In the genomic region with DNA sequence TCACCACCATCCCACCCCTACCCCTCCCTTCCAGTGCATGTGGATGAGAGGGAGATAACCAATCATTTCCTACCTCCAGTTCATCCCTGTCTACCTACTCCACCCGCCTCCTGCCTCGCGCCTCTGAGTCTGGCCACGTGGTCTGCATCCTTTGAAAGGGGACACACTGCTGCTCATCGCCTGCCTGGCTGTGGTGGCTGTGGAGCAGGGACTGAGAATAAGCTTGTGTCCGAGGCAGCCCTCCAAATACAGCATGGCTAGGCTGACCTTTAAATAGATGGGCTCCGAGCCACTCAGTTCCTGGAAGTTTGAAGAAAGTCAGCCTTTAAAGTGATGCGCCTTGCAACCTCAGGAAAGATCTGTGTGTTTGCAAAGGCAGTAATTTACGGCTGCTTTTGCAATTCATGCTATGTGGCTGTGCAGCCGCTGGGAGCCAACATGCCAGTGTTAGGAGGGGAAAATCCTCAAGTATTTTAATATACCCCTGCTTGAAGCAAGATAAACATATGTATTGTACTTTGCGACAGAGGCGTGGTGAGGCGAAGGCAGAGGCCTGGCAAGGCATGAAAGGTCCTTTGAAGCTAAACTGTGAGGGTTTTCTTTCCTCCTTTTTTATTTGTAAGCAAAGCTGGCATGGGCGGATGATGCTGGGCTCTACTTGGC, we compare ENCODE assay signal across 8 mouse cellular contexts.
DNase-seq lines count a peak whose midpoint lies in the region; ATAC-seq and TF ChIP-seq lines count a peak whose summit lies in the region.

No protein-coding gene starts in this region.

- ATAC-seq in hindbrain, embryonic 13.5 days (ENCODE audit: low FRiP score) = 0 out of 2 replicates have a peak, but pooled peaks have one; percentile 36
- no peak for ATAC-seq in hindbrain, embryonic 11.5 days (ENCODE audit: low FRiP score)
- ATAC-seq in liver, embryonic 12.5 days = peak; percentile 55
- no peak for ATAC-seq in activated CD4-positive, CD25-positive, alpha-beta regulatory T cell, adult 4 months

- no peak for TF ChIP-seq EP300 in CH12.LX (IDR thresholded peaks at IDR 0.05; ENCODE audit: low read length)

- H3K36me3 ChIP-seq in hindbrain, embryonic 13.5 days = no peaks in the 10 kb centered on the region
- H3K36me3 ChIP-seq in hindbrain, embryonic 11.5 days (ENCODE audit: control insufficient read depth, insufficient read depth, low read length) = no peaks in the 10 kb centered on the region
- peaks cover 66 to 97% of the 10 kb centered on the region in 2 experiments for H3K36me3 ChIP-seq in CH12.LX (replicated peaks in 1 of 2; ENCODE audit: control insufficient read depth in 1 of 2, insufficient read depth in 1 of 2, low read length in 1 of 2)
- peaks cover 15% of the 10 kb centered on the region; the same call in 1 of the 2 replicates for H3K36me3 ChIP-seq in liver, embryonic 12.5 days

- dilution Hi-C loops in CH12.LX (cut with MboI; ENCODE audit: extremely low pct_ligation_motif_present, extremely low pct_unique_long_range_greater_than_20kb, low sequenced_read_pairs) = no loop called here

- H3K9ac ChIP-seq in hindbrain, embryonic 13.5 days = no peak overlapping the region
- no peak overlapping the region for H3K9ac ChIP-seq in hindbrain, embryonic 11.5 days (ENCODE audit: low read depth, low read length)
- H3K9ac ChIP-seq in CH12.LX (ENCODE audit: insufficient read depth, low read depth) = no peak overlapping the region
- H3K9ac ChIP-seq in liver, embryonic 12.5 days = no peak overlapping the region

- TF ChIP-seq POLR2A in CH12.LX (IDR thresholded peaks at IDR 0.05; ENCODE audit: low read depth, low read length) = no peak
- no peak for TF ChIP-seq POLR2A in embryonic fibroblast, embryonic 13.5 days (IDR thresholded peaks at IDR 0.05; ENCODE audit: low read depth, low read length)
- TF ChIP-seq POLR2A in cerebellum, adult 2 months (IDR thresholded peaks at IDR 0.05; ENCODE audit: borderline replicate concordance, insufficient read depth, low read length) = no peak

- TF ChIP-seq CTCF in CH12.LX (conservative IDR thresholded peaks at IDR 0.05 in 1 of 2, IDR thresholded peaks at IDR 0.05 in 1 of 2; ENCODE audit: low read depth in 2 of 2, low read length in 2 of 2) = no peak
- no peak for TF ChIP-seq CTCF in embryonic fibroblast, embryonic 13.5 days (IDR thresholded peaks at IDR 0.05; ENCODE audit: borderline replicate concordance, insufficient read depth, low read length)
- TF ChIP-seq CTCF in cerebellum, adult 2 months (IDR thresholded peaks at IDR 0.05; ENCODE audit: borderline replicate concordance, insufficient read depth, low read depth, low read length) = no peak

- no peaks in the 10 kb centered on the region for H3K27me3 ChIP-seq in hindbrain, embryonic 13.5 days
- H3K27me3 ChIP-seq in hindbrain, embryonic 11.5 days (ENCODE audit: control insufficient read depth, insufficient read depth, low read length) = no peaks in the 10 kb centered on the region
- H3K27me3 ChIP-seq in CH12.LX (replicated peaks) = no peaks in the 10 kb centered on the region
- H3K27me3 ChIP-seq in liver, embryonic 12.5 days (replicated peaks) = no peaks in the 10 kb centered on the region
- no peaks in the 10 kb centered on the region for H3K27me3 ChIP-seq in cerebellum, adult 2 months (ENCODE audit: control insufficient read depth, insufficient read depth, low read length)

- no peak overlapping the region for H3K4me2 ChIP-seq in hindbrain, embryonic 13.5 days
- H3K4me2 ChIP-seq in hindbrain, embryonic 11.5 days (replicated peaks; ENCODE audit: low read depth, low read length) = no peak overlapping the region
- H3K4me2 ChIP-seq in CH12.LX (ENCODE audit: insufficient read depth, low read depth, poor library complexity, severe bottlenecking) = no peak overlapping the region
- H3K4me2 ChIP-seq in liver, embryonic 12.5 days = no peak overlapping the region

- WGBS in hindbrain, embryonic 13.5 days = 72% methylated on average over 14 of the region's 14 CpGs
- 77% methylated on average over 14 of the region's 14 CpGs for WGBS in hindbrain, embryonic 11.5 days
- WGBS in liver, embryonic 12.5 days (ENCODE audit: insufficient replicate concordance) = 69% methylated on average over 14 of the region's 14 CpGs
- 47% methylated on average over 14 of the region's 14 CpGs for WGBS in cerebellum, adult 2 months

- no peak for DNase-seq in hindbrain, embryonic 11.5 days (ENCODE audit: low spot score)
- DNase-seq in CH12.LX (ENCODE audit: extremely low read depth) = no peak
- DNase-seq in cerebellum, adult 2 months = no peak
- DNase-seq in cerebellum, postnatal 4 days (ENCODE audit: low spot score in 2 of 2) = no peak

- H3K9me3 ChIP-seq in hindbrain, embryonic 13.5 days = no peaks in the 10 kb centered on the region
- no peaks in the 10 kb centered on the region for H3K9me3 ChIP-seq in hindbrain, embryonic 11.5 days (ENCODE audit: control insufficient read depth, low read length)
- no peaks in the 10 kb centered on the region for H3K9me3 ChIP-seq in CH12.LX (replicated peaks; ENCODE audit: low read length)
- no peaks in the 10 kb centered on the region for H3K9me3 ChIP-seq in liver, embryonic 12.5 days (replicated peaks)

- in situ Hi-C loops in CH12.LX (cut with MboI; ENCODE audit: low pct_ligation_motif_present, low pct_unique_long_range_greater_than_20kb, low sequenced_read_pairs) = no loop called here

- H3K27ac ChIP-seq in hindbrain, embryonic 13.5 days = no peak overlapping the region
- H3K27ac ChIP-seq in hindbrain, embryonic 11.5 days (ENCODE audit: low read depth, low read length) = no peak overlapping the region
- H3K27ac ChIP-seq in CH12.LX (ENCODE audit: insufficient read depth, low read depth) = 0 out of 2 replicates have a peak overlapping the region, but pooled peaks have one; percentile 3
- peak overlapping the region; percentile 60 for H3K27ac ChIP-seq in embryonic fibroblast, embryonic 13.5 days (ENCODE audit: insufficient read depth, low read length)
- H3K27ac ChIP-seq in liver, embryonic 12.5 days = no peak overlapping the region
- no peak overlapping the region for H3K27ac ChIP-seq in cerebellum, adult 2 months (ENCODE audit: insufficient read depth, low read length)

- no peak for TF ChIP-seq RAD21 in CH12.LX (IDR thresholded peaks at IDR 0.05; ENCODE audit: low read depth, low read length)

- H3K4me1 ChIP-seq in hindbrain, embryonic 13.5 days (replicated peaks) = peaks cover 8% of the 10 kb centered on the region; the same call in 1 of the 2 replicates
- no peaks in the 10 kb centered on the region for H3K4me1 ChIP-seq in hindbrain, embryonic 11.5 days (replicated peaks; ENCODE audit: control insufficient read depth, insufficient read depth, low read length)
- peaks cover 51 to 97% of the 10 kb centered on the region in 2 experiments for H3K4me1 ChIP-seq in CH12.LX (ENCODE audit: control insufficient read depth in 1 of 2, insufficient read depth in 2 of 2)
- peaks cover 28% of the 10 kb centered on the region for H3K4me1 ChIP-seq in embryonic fibroblast, embryonic 13.5 days (ENCODE audit: control insufficient read depth, insufficient read depth, low read length)
- H3K4me1 ChIP-seq in liver, embryonic 12.5 days = peaks cover 91% of the 10 kb centered on the region
- H3K4me1 ChIP-seq in cerebellum, adult 2 months (ENCODE audit: control insufficient read depth, insufficient read depth, low read length) = no peaks in the 10 kb centered on the region

- H3K79me2 ChIP-seq in CH12.LX (replicated peaks; ENCODE audit: control insufficient read depth, extremely low read depth, insufficient read depth, poor library complexity, severe bottlenecking) = peaks cover 97% of the 10 kb centered on the region

- H3K4me3 ChIP-seq in hindbrain, embryonic 13.5 days = no peak overlapping the region
- no peak overlapping the region for H3K4me3 ChIP-seq in hindbrain, embryonic 11.5 days (ENCODE audit: low read depth, low read length)
- H3K4me3 ChIP-seq in CH12.LX (replicated peaks in 1 of 3; ENCODE audit: low read depth in 2 of 3, low read length in 2 of 3, poor library complexity in 1 of 3) = no peak overlapping the region
- H3K4me3 ChIP-seq in embryonic fibroblast, embryonic 13.5 days (ENCODE audit: insufficient read depth, low read length) = no peak overlapping the region
- H3K4me3 ChIP-seq in liver, embryonic 12.5 days = no peak overlapping the region
- H3K4me3 ChIP-seq in cerebellum, adult 2 months (replicated peaks; ENCODE audit: insufficient read depth, low read depth, low read length) = no peak overlapping the region

TF ChIP-seq in CH12.LX, 34 proteins besides CTCF, POLR2A, EP300 and RAD21:
- no peak for TF ChIP-seq PAX5 (IDR thresholded peaks at IDR 0.05; ENCODE audit: low read length)
- TF ChIP-seq GABPA (IDR thresholded peaks at IDR 0.05; ENCODE audit: insufficient replicate concordance, low read depth, low read length) = no peak
- TF ChIP-seq USF1 (IDR thresholded peaks at IDR 0.05; ENCODE audit: low read depth, low read length) = no peak
- TF ChIP-seq TBP (conservative IDR thresholded peaks at IDR 0.05; ENCODE audit: low read depth, low read length) = no peak

Comparison
In these comparisons a context has a peak if more than half of its experiments do, and no peak if none do; other contexts are left out.
1. ATAC-seq: peak in hindbrain, embryonic 13.5 days (single experiment) and liver, embryonic 12.5 days (single experiment); none in hindbrain, embryonic 11.5 days (single experiment) and activated CD4-positive, CD25-positive, alpha-beta regulatory T cell, adult 4 months (single experiment).
2. H3K27ac ChIP-seq: peak in CH12.LX (single experiment) and embryonic fibroblast, embryonic 13.5 days (single experiment); none in hindbrain, embryonic 13.5 days (single experiment), hindbrain, embryonic 11.5 days (single experiment), liver, embryonic 12.5 days (single experiment) and cerebellum, adult 2 months (single experiment).